Comparison of ENCODE assay signal across 35 mouse cellular contexts in the genomic region with DNA sequence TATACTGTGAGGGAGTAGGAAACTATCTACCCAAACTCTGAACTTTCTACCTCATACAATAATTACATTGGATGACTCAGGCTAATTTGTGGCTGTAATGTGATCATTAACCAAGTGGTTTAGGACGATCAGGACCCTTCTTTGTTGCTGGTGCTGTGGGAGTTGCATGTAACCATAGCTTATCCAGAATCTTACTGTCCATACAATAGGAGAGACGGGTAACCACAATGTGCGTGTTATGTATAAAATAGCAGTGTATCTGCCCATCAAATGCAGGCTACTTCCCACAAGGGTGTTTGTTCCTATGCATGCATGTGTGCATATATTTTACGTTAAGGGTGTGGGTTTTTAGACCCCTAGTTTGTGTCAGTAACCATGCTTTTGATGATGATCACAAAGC.
"Had no signal": no experiment of that assay in that cellular context is flagged by ENCODE, and none has a peak within 500 bp of the region (broad histone marks: within the 10 kb centered on the region; RNA-seq: fewer than 3 reads in every experiment).

No protein-coding gene starts in this region.

- H3K4me1 ChIP-seq: heart, embryonic 12.5 days; heart, embryonic 13.5 days; heart, embryonic 15.5 days; intestine, embryonic 15.5 days had no signal

- H3K9me3 ChIP-seq: heart, embryonic 12.5 days; heart, embryonic 13.5 days; heart, embryonic 15.5 days; hindbrain, embryonic 10.5 days; hindbrain, embryonic 12.5 days; hindbrain, embryonic 13.5 days; hindbrain, embryonic 15.5 days; intestine, embryonic 15.5 days; kidney, embryonic 15.5 days had no signal

- ATAC-seq: hindbrain, embryonic 16.5 days; hindbrain, postnatal 0 days; inflammation-experienced regulatory T-cells, adult 6 months; intestine, embryonic 15.5 days; intestine, embryonic 16.5 days; intestine, postnatal 0 days had no signal

- H3K4me2 ChIP-seq: heart, embryonic 11.5 days; heart, embryonic 12.5 days; heart, embryonic 13.5 days; heart, embryonic 15.5 days; hindbrain, embryonic 12.5 days; hindbrain, embryonic 13.5 days; hindbrain, embryonic 14.5 days; hindbrain, embryonic 15.5 days; intestine, embryonic 15.5 days; kidney, embryonic 15.5 days had no signal

- DNase-seq: heart, postnatal 10 days; heart, postnatal 14 days; heart, postnatal 36 days; heart, postnatal 4 days; kidney, adult 11 months; kidney, adult 18-20 months; kidney, adult 2 months; kidney, adult 8-10 months; kidney, adult 9 months; kidney, postnatal 10 days; kidney, postnatal 14 days; kidney, postnatal 25 days; kidney, postnatal 36 days; kidney, postnatal 4 days; layer of hippocampus, adult 9-11 months; layer of hippocampus, postnatal 36 days had no signal

- H3K9ac ChIP-seq: heart, embryonic 12.5 days; heart, embryonic 13.5 days; heart, embryonic 15.5 days; hindbrain, embryonic 12.5 days; hindbrain, embryonic 13.5 days; hindbrain, embryonic 14.5 days; hindbrain, embryonic 15.5 days; intestine, embryonic 15.5 days; kidney, embryonic 15.5 days had no signal

- H3K4me3 ChIP-seq: heart, embryonic 12.5 days; heart, embryonic 13.5 days; heart, embryonic 15.5 days; hindbrain, embryonic 10.5 days; hindbrain, embryonic 12.5 days; hindbrain, embryonic 13.5 days; hindbrain, embryonic 15.5 days; intestine, embryonic 15.5 days; kidney, embryonic 15.5 days; layer of hippocampus, adult 2 months; left cerebral cortex, adult 2 months had no signal

- H3K27ac ChIP-seq: heart, embryonic 13.5 days; heart, embryonic 15.5 days; hindbrain, embryonic 10.5 days; hindbrain, embryonic 12.5 days; hindbrain, embryonic 13.5 days; hindbrain, embryonic 14.5 days; hindbrain, embryonic 15.5 days; hindbrain, postnatal 0 days; intestine, embryonic 15.5 days; kidney, embryonic 15.5 days; kidney, postnatal 0 days; layer of hippocampus, adult 2 months; left cerebral cortex, adult 2 months had no signal

- H3K36me3 ChIP-seq: heart, embryonic 12.5 days; heart, embryonic 13.5 days; heart, embryonic 15.5 days; hindbrain, embryonic 10.5 days; hindbrain, embryonic 12.5 days; hindbrain, embryonic 13.5 days; hindbrain, embryonic 15.5 days; intestine, embryonic 15.5 days; kidney, embryonic 15.5 days had no signal

- H3K27me3 ChIP-seq: heart, embryonic 12.5 days; heart, embryonic 13.5 days; heart, embryonic 15.5 days; hindbrain, embryonic 12.5 days; hindbrain, embryonic 13.5 days; hindbrain, embryonic 15.5 days; intestine, embryonic 15.5 days; kidney, embryonic 15.5 days had no signal
